Mouse (Mus musculus) regulatory T cell (primary cell): ENCODE measurements at regions not wholly inside any gene's neighbourhood (a gene's known extent, or its start where the extent isn't known, plus 50 kb on each side); places are given as distances from the start of the nearest gene placed in this dataset.

Experiments used
- in situ Hi-C: fragments of 300-600 bp; cut with MboI, MseI; formaldehyde crosslinking; loops from one replicate; pipeline ENCODE4 v1.15.1; 2025; ENCODE audit warnings: high pct_unique_total_duplicates

DNA sequence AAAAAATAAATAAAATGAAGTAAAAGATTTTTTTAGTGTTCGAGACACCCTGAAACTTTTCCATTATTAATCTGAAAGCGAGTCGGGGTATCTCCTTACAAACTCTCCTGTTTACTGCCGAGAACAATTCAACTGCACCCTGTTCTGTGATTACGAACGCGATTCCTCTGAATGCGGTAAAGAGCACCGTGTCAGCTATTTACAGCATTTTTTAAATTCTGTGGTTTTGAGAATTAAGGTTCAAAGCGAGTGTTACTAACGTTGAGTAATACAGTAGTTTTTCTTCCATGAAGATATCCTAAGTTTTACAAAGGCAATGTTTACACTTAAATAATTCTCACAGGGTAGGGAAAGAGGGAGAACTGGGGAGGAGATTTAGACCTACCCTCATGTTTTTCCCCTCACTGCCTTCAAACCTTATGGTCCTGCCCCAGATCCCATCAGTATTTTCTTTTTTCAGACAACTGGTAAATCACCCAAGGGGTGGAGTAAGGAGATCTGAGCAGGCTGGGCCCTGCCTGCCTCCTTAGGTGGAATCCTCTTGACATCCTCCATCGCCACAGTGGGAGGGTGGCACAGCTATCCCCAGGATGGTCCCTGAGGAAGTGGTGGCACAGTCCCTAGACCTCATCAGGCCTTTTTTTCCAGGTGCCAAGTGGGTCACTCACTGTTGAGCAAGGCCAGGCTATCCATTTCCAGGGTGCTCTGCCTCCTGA is 89.9 kb upstream of the Cited2 start:
- in situ Hi-C loops = no loop called here

DNA sequence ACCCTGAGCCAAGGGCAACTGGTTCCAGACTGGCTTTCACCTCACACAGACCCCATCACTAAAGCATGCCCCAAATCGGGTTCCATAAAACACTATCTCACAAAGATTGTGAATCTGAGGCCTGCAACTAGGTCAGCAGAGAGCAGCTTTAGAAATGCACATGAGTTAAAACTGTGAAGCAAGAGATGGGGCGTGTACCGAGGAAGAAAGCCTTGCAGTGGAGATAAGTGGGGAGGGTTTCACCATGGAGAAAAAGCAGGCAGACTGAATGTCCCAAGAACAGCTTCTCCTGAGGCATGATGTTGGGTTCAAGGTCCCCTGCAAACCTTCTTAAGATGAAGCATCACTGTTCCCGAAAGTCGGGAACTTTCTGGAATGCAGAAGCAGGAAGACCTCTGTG is 77.7 kb upstream of the Cited2 start:
- in situ Hi-C loops = no loop called here

DNA sequence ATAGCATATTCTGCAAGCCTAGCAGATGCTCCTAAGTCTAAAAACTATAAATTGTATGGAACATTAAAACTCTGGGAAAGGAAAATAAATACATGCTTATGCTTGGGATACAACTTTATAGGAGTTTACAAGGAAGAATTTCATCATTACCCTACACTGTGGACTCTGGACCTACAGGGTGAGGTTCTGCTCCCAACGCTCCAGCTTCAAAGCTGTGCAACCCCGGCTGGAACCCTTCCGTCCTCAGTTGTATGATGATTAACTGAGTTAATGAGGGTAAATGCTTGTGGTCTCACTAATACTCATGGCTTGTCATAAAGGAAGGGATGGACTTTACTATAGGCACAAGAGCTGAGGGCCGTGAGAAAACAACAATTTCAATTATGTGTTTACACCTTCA is 76.6 kb upstream of the Cited2 start:
- in situ Hi-C loops = no loop called here

DNA sequence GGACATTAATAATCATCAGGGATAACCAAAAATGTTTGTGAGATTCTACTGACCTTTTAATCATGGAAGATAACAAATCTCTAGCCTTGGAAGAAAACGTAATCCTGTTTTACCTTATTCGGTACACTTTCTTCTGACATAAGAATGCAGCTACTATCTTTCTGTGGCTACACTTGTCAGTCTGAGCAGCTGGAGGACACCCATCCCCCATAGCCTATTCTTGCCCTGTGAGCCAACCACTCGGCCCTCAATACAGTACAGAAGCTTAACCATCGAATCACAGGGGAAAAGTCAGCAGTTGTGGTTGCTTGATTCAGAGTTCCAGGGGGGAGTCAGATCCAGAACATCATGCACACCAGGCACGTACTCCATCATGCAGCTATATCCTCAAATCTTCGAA is 74.9 kb upstream of the Cited2 start:
- in situ Hi-C loops = no loop called here

DNA sequence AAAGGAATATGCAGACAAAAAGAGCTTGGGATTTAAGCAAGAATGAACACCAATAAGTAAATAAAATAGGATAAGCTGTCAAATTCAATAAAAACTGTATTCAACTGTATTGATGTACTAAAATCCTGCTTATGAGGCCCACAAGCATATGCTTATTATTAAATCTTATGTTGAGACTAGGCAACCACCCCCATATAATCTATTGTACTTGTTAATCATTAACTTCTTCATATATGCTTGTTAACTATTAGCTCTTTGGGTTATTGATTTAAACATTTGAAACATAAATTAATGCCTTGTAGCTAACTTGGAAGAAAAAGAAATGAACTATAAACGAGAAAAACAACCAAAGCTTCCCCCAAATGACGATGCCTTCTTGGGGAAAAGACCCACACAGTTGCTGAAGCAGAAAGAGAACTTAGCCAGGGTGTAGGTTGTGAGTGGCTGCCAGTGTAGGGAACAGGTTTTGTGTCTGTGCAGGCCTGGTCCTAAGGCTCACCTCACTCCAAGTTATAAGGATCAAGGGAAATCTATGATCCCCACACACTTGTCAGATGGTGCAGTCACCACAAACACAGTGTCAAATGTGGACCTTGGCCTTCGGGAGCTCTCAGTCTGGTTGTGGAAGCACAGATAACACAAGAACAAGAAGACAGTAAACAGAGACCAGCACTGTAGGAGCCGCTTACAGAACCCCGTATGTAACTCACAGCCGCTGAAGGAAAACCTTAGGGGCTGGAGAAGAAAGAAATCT is 71.8 kb upstream of the Cited2 start:
- in situ Hi-C loops = no loop called here

DNA sequence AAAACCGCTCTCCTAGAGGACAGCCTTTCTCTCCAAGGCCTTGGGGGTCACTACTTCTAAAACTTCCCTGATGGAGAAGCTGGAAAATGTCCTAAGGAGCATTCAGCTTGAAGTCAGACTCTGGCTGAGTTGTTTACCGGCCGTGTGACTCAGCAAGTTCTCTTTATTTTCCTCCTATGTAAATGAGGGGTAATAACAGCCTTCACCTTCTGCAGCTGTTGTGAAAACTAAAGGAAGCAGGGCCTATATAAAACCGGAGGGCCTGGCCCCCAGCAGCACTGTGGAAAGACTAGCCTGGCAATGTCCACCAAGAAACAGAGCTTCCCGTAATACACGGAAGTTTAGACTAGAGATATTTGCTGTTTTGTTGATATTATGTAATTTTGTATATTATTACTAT is 69.7 kb upstream of the Cited2 start:
- in situ Hi-C loops = no loop called here

DNA sequence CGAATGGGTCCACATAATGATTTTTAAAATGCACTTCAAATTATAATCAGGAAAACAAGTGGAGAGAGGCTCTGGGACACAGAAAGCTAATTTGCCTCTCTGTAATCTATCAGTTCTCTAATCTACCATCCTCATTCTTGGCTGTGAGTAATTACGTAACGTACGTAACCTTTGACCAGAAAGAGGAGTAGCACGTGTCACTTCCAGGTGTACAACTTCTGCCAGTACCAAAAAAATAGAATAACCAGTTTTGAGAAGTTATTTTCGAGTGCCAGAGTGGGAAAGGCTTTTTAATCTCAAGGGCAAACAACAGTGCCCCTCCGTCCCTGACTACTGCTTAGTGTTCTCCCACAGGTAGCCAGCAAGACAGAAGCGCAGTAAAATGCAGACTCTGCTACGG is 69.2 kb upstream of the Cited2 start:
- in situ Hi-C loops = no loop called here

DNA sequence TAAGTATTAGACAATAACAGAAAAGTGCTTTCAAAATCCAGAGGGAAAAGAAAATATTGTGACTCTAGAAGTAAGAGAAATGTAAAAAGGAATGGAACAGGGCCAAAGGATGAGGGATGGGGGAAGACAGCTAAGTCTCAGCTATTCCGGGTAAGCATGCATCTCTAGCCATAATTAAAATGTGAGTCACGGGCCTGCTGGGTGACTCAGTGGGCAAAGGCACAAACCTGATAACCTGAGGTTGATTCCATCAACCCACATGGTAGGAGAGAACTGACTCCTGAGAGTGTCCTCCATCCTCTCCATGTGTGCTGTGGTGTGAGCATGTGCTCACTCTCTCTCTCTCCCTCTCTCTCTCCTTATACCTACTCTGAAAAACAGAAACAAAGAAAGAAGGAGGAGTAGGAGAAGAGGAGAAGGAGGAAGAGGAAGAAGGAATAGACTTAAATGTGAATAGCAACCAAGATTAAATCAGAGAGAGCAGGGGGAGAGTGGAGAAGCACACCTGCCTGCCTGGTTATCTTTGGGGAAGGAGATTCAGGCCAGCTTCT is 68.6 kb upstream of the Cited2 start:
- in situ Hi-C loops = no loop called here

DNA sequence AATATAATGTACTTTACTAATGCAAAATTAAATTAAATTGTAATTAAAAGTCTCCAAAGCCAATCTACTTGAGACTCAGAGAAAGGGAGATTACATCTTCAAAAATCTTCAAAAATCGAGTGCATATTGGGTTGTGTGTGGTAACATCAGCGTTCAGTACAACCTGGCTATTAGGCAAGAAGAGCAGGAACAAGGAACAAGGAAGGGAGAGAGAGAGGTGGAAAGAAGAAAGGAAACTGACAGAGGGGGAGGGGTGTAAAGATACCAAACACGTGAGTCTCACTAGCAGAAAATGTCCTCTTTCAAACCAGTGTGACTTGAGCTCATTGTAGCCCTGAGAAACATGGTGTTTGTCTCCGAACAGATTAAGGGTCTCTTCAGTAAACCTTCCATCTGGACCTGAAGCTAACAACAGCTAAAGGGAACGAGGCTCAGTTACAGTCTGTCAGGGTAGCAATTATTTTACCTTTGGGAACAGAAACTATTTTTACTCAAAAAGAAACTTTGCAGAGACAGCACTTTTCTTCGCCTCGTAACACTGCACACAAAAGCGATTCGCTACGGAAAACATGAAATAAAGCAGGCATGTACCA is 67.5 kb upstream of the Cited2 start:
- in situ Hi-C loops = no loop called here

DNA sequence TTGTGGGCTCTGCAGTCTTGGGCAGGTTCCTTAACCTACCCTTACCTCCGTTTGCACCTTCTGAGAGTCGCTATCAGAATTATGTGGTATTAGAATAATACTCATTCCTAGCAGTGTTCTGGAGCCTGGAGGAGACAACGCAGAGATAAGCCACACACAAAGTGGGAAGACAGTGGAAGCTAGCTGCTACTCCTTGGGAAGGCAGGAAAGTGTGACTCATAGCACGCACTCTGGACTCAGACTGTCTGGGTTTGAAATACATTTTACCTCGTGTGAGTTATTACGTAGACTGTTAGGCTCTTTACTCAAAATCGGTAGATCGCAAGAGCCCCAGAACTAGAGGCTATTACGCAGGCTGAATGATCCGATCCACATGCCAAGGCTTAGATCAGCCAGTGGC is 66.7 kb upstream of the Cited2 start:
- in situ Hi-C loops = no loop called here

DNA sequence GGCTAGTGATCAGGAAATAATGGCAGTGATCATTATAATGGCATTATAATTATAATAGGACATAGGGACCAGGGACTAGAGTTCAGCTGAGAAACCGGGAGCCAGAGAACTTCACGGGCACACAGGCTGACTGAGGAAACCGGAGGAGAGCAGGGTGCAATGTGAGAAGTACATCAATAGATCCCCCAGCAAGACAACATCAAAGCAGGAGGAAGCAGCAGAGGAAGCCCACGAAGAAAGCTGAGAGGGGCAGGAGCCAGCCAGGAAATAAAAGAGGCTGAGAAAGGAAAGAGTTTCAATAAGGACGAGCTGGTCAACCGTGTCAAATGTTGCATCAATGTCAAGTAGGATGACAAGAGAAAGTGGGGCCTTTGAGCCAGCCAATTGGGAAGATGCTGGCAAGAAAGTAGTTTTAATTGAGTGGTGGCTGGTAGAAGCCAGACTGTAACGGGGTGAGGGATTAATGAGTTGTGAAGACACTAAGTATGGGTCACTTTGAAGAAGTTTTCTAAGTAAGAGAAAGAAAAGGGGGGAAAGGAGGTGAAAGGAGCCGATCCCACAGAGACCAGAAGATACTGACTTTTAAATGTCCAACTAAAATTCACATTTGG is 66.0 kb upstream of the Cited2 start:
- in situ Hi-C loops = no loop called here

DNA sequence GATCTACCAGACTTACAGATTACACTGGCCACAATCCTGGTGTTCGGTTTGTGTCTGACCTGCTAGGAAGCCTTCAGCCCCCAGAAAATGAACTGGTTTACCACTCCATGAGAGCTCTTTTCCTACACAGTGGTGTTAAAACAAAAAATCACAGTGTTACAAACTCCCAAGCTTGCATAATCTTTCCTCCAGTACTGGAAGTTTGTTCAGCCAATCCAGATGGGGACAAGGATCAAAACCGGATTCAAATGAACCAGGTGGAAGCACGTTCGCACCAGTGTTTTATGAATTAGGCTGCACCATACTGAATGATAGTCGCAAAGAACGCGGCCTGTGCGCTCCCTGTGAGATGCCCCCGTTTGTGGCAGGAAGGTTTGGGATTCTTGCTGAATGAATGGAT is 63.4 kb upstream of the Cited2 start:
- in situ Hi-C loops = no loop called here

DNA sequence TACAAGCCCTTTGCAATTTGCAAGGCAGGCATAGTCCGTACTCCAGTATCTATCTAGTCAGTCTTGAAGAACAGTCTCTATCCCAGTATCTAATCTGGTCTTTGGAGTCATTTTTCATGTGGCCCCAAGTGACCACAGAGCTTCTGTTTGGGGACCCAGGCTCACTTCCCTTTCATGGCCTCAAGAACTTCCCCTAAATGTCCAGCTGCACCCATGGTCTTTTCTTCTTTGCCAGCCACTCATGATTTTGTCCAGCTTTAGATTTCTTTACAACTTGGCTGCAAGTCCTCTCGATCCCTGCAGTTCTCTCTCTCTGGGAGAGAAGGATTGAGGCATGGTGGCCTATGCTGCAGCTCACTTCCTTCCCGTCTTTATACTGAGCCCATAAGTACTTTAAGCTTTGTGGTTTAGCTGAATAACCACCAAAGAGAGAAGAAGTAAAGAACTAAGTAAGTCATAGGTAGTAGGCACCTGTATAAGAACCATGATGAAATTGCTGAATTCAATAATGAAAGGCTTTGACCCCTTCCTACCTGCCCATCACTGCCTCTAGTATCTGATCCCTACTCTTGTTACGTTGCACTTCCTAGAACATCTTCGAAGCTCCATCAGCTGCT is 62.1 kb upstream of the Cited2 start:
- in situ Hi-C loops = no loop called here

DNA sequence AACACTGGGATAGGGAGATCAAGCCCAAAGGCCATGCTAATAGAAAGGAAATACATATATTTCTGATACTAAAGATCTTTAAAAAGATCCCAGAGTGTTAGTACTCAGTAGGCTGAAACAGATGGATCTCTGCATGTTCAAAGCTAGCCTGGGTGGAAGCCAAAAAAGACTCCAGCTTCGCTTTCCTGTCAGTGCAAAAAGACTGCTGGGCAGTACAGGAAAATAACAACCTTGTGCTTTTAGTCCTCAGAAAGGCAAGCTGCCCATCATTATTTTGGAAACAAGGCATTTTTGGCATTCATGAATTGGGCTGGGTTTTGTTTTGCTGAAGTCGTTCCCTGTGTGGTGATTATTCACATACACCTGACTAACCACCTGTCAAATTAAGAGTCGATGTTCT is 56.9 kb upstream of the Cited2 start:
- in situ Hi-C loops = no loop called here

DNA sequence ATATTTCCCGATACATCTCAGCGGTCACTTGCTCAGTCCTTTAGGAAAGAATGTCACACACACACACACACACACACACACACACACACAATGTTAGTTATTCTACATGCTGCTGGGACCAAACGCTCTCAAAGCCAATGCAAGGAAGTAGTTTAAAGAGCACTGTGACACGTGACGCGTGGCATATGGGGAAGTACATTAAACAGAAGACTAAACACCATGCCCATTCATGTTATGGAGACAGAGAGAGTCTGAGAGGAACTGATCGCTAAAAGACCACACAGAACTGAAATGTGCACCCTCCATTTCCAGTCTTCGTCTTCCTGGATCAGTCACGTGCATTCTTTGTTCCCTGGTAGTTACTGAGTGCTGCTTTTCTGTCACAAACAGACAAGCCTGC is 53.6 kb upstream of the Cited2 start:
- in situ Hi-C loops = no loop called here
